Mouse (Mus musculus) C2C12 (cell line): ENCODE data around the gene Vti1a. TPM values are rescaled to one million over a fixed set of nuclear protein-coding genes. Genes with fewer than 3 reads are reported as not detected.
A peak's percentile ranks its signal among the peaks of the same experiment; 100 is the strongest.

Experiments used
- H3K27me3 ChIP-seq: one replicate; pipeline ENCODE4 v1.6.1; 2011; ENCODE audit not compliant: control insufficient read depth, insufficient read depth, insufficient read length
- H3K36me3 ChIP-seq: one replicate; pipeline ENCODE4 v1.6.1; 2011; ENCODE audit not compliant: control insufficient read depth, insufficient read depth
- H3K4me3 ChIP-seq: one replicate; pipeline ENCODE4 v1.5.1; 2011; ENCODE audit warnings: mild to moderate bottlenecking, control low read depth; ENCODE audit not compliant: poor library complexity, insufficient read depth, severe bottlenecking
- H3K79me2 ChIP-seq: one replicate; pipeline ENCODE4 v1.6.1; 2011; ENCODE audit not compliant: control insufficient read depth, insufficient read depth
- H3K79me3 ChIP-seq: one replicate; pipeline ENCODE4 v1.6.1; 2011; ENCODE audit warnings: low read depth, control low read depth
- H3ac ChIP-seq: one replicate; pipeline ENCODE3; 2011; ENCODE audit warnings: low read depth; ENCODE audit not compliant: control insufficient read depth, insufficient read length
- CEBPB ChIP-seq: IDR thresholded peaks from one replicate; pipeline ENCODE4 v1.6.1; 2011; ENCODE audit warnings: low read depth, mild to moderate bottlenecking, control low read depth, moderate library complexity
- CTCF ChIP-seq: IDR thresholded peaks from one replicate; pipeline ENCODE4 v1.5.1; 2011; ENCODE audit not compliant: control insufficient read depth, insufficient read depth, insufficient read length
- FOSL1 ChIP-seq: IDR thresholded peaks from one replicate; pipeline ENCODE4 v1.8.0; 2011; ENCODE audit warnings: mild to moderate bottlenecking, low read length; ENCODE audit not compliant: poor library complexity, insufficient read depth, severe bottlenecking
- MAX ChIP-seq: IDR thresholded peaks from one replicate; pipeline ENCODE4 v1.6.1; 2011; ENCODE audit warnings: mild to moderate bottlenecking, control low read depth
- MYOD1 ChIP-seq: IDR thresholded peaks from one replicate; pipeline ENCODE4 v1.6.1; 2011; ENCODE audit warnings: low read depth; ENCODE audit not compliant: control insufficient read depth, insufficient read length
- MYOG ChIP-seq: IDR thresholded peaks from one replicate; pipeline ENCODE4 v1.6.1; 2011; ENCODE audit not compliant: control insufficient read depth, insufficient read length; ENCODE audit errors: extremely low read depth
- USF1 ChIP-seq: IDR thresholded peaks from one replicate; pipeline ENCODE4 v1.6.1; 2011; ENCODE audit warnings: low read depth, mild to moderate bottlenecking, control low read depth, moderate library complexity
- polyA plus RNA-seq: library from polyadenylated mRNA; unstranded; fragments of >200 nt; fragmentation: generic; extraction: Trizol; gene quantifications from one replicate; pipeline ENCODE4 v1.2.1, GENCODE M21; 2012; ENCODE audit warnings: missing spikeins

The Vti1a gene
- polyA plus RNA-seq, 1 experiment = 10.4 TPM

GRCm38 (mm10) chr19:55440306-55440705, 124.2 kb downstream of the Vti1a start:
- Histone ChIP-seq H3K36me3 (peaks cover 4% of the 10 kb centered on the region), H3K27me3 (no peaks in the 10 kb centered on the region), H3ac (no peak overlapping the region), H3K79me2 (no peaks in the 10 kb centered on the region), H3K4me3 (no peak overlapping the region), H3K79me3 (no peaks in the 10 kb centered on the region)
- TF ChIP-seq MAX (no peak), MYOD1 (no peak), USF1 (no peak), CEBPB (no peak), MYOG (no peak), FOSL1 (no peak), CTCF (no peak)

GRCm38 (mm10) chr19:55443618-55444017, 127.5 kb downstream of the Vti1a start:
- no peak for TF ChIP-seq CEBPB
- H3K79me3 ChIP-seq = no peaks in the 10 kb centered on the region
- no peaks in the 10 kb centered on the region for H3K79me2 ChIP-seq
- H3K36me3 ChIP-seq = peaks cover 4% of the 10 kb centered on the region
- H3ac ChIP-seq = no peak overlapping the region
- H3K27me3 ChIP-seq = no peaks in the 10 kb centered on the region
- no peak overlapping the region for H3K4me3 ChIP-seq

- H3K79me3 ChIP-seq = no peaks in the 10 kb centered on the region
- H3K36me3 ChIP-seq = no peaks in the 10 kb centered on the region
- H3K27me3 ChIP-seq = no peaks in the 10 kb centered on the region
- TF ChIP-seq MYOD1 (no peak), MYOG (no peak), CEBPB (no peak), FOSL1 (no peak), CTCF (no peak), MAX (no peak), USF1 (no peak)
- H3ac ChIP-seq = no peak overlapping the region
- H3K4me3 ChIP-seq = no peak overlapping the region
- H3K79me2 ChIP-seq = no peaks in the 10 kb centered on the region
Measured at GRCm38 (mm10) chr19:55449084-55449483, 133.0 kb downstream of the Vti1a start.

GRCm38 (mm10) chr19:55449506-55449905, 133.4 kb downstream of the Vti1a start:
- no peak for TF ChIP-seq MAX
- no peak for TF ChIP-seq FOSL1
- TF ChIP-seq MYOD1 = no peak
- no peak for TF ChIP-seq CEBPB
- no peak for TF ChIP-seq USF1
- TF ChIP-seq CTCF = no peak
- no peak for TF ChIP-seq MYOG
- Histone ChIP-seq H3K79me2 (no peaks in the 10 kb centered on the region), H3ac (no peak overlapping the region), H3K79me3 (no peaks in the 10 kb centered on the region), H3K4me3 (no peak overlapping the region), H3K36me3 (no peaks in the 10 kb centered on the region), H3K27me3 (no peaks in the 10 kb centered on the region)

GRCm38 (mm10) chr19:55456325-55457091, 140.4 kb downstream of the Vti1a start:
- Histone ChIP-seq H3ac (no peak overlapping the region), H3K36me3 (no peaks in the 10 kb centered on the region), H3K79me3 (no peaks in the 10 kb centered on the region), H3K4me3 (no peak overlapping the region), H3K79me2 (no peaks in the 10 kb centered on the region), H3K27me3 (no peaks in the 10 kb centered on the region)
- no peak for TF ChIP-seq MYOD1
- TF ChIP-seq CEBPB = no peak

- peak; percentile 40 for TF ChIP-seq FOSL1
- no peak for TF ChIP-seq MAX
- no peak for TF ChIP-seq MYOG
- peak; percentile 27 for TF ChIP-seq CEBPB
- H3K4me3 ChIP-seq = no peak overlapping the region
- no peaks in the 10 kb centered on the region for H3K79me3 ChIP-seq
- no peaks in the 10 kb centered on the region for H3K36me3 ChIP-seq
- H3K27me3 ChIP-seq = no peaks in the 10 kb centered on the region
- H3ac ChIP-seq = peak overlapping the region; percentile 28
- no peaks in the 10 kb centered on the region for H3K79me2 ChIP-seq
Measured at GRCm38 (mm10) chr19:55461963-55462362, 145.9 kb downstream of the Vti1a start.
